Mouse (Mus musculus) cerebellum, adult 2 months (tissue): Measurements from ENCODE around the gene Ttc39b.

Experiments used
- CTCF ChIP-seq: fragments of 200-500 bp; IDR thresholded peaks from 2 replicates; pipeline ENCODE4 v1.5.1; 2011; ENCODE audit warnings: low read depth, mild to moderate bottlenecking, control low read depth, low read length, moderate library complexity, borderline replicate concordance; ENCODE audit not compliant: insufficient read depth
- POLR2A ChIP-seq: fragments of 200-500 bp; IDR thresholded peaks from 2 replicates; pipeline ENCODE4 v1.6.1; 2011; ENCODE audit warnings: low read length, control low read depth, borderline replicate concordance; ENCODE audit not compliant: insufficient read depth

DNA sequence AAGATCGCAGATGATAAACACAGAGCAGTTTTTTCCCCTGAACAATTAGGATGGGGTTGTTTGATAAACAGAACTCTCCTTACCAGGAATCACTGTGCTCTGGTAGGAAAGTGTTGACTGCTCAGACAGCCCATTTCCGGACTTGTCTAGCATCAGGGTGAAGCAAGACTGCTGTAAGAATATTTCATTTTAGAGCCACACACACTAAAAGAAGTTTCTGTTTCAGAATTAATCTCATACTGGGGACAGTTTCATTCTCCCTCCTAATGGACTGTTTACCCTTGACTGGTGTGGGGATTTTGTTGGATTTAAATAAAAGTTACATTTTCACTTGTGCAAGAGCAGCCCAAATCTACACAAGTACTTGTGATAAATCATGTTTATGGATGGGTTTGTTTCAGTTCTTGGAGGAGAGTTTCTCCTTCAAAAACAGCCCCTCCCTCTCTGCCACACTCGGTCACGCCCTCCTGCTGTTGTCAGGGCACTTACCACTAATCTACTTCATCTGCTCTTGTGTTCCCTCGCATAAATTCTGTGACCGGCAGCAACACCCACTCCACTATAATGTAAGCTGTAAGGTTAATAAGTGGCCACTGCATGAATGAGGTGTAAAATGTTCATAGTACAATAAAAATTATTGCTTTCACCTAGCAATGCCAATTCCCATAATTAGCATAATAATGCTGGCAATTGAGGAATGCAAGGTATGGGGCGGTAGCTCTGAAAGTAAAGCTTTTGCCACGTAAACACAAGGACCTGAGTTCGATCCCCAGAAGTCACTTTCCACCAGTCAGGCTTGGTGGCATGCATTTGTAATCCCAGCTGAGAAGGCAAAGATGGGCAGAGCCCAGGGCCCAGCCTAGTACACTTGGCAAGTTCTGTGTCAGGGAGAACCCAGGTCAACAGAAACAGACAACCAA is 4.2 kb upstream of the Ttc39b start:
- TF ChIP-seq CTCF (no peak), POLR2A (no peak)
